Mouse (Mus musculus): ENCODE results near the gene Mctp2. TPM values are rescaled to one million over a fixed set of nuclear protein-coding genes. Genes with fewer than 3 reads are reported as not detected.
A peak's percentile ranks its signal among the peaks of the same experiment; 100 is the strongest.
"Not testable (repeated sequence)": the region's sequence is repeated elsewhere in the genome, so short reads cannot be mapped to it uniquely, and the experiment has no call there.

The Mctp2 gene
- total and polyA plus RNA-seq, 2 experiments from 2014 or later, result 0.35 to 1.1 TPM

DNA sequence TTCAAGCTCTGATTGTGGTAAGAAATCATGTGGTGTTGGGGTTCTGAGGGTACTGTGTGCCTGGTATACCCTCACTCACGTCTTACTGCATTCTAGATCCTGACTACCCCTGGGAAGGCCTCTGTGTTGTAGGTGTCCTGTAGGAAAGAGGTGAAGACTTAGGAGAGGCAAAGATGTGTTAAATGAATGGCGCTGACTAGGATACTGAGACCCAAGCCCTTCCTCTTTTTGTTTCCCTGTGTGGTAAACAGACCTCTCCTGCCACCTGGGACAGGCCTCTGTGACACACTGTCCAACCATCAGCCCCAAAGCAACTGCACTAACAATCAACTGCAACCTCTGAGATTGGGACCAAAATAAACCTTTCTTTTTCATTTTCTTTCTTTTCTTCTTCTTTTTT lies 28.0 kb downstream of the Mctp2 start:
- no peak overlapping the region for H3K4me2 ChIP-seq (ENCODE audit: low read depth, low read length)
- no peak overlapping the region for H3K27ac ChIP-seq
- DNase-seq (ENCODE audit: low spot score), result no peak
- TF ChIP-seq CTCF (IDR thresholded peaks at IDR 0.05; ENCODE audit: low read depth), result no peak
- no peaks in the 10 kb centered on the region for H3K9me3 ChIP-seq (ENCODE audit: low read length)
- ATAC-seq, result no peak
- H3K4me3 ChIP-seq (ENCODE audit: low read length), result no peak overlapping the region
- H3K4me1 ChIP-seq (ENCODE audit: insufficient read depth, low read length), result no peaks in the 10 kb centered on the region
- H3K36me3 ChIP-seq (ENCODE audit: insufficient read depth, low read length), result no peaks in the 10 kb centered on the region
- no peaks in the 10 kb centered on the region for H3K27me3 ChIP-seq (ENCODE audit: insufficient read depth, low read length)
- WGBS, result 76% methylated on average over 2 of the region's 2 CpGs
- no peak overlapping the region for H3K9ac ChIP-seq (replicated peaks; ENCODE audit: low read length)

DNA sequence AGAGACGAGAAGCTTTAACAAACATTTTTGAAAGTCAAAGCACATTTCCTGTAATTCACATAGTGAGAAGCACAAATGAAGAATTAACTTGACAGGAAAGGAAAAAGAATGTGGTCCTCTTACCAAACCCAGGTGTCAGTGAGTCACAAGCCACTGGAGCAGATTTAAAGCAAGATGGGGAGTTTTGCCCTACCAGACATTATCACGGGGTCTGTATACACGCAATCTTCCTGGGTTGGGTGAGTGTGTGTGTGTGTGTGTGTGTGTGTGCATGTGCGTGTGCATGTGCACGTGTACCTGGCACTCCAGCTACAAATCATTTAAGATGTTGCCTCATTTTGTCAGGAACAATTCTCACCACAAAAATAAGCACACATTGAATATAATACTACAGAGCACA lies 30.9 kb downstream of the Mctp2 start:
- Histone ChIP-seq H3K4me3 (ENCODE audit: low read length) (no peak overlapping the region), H3K27ac (no peak overlapping the region), H3K36me3 (ENCODE audit: insufficient read depth, low read length) (no peaks in the 10 kb centered on the region), H3K27me3 (ENCODE audit: insufficient read depth, low read length) (no peaks in the 10 kb centered on the region), H3K9me3 (ENCODE audit: low read length) (no peaks in the 10 kb centered on the region), H3K9ac (replicated peaks; ENCODE audit: low read length) (no peak overlapping the region), H3K4me1 (ENCODE audit: insufficient read depth, low read length) (no peaks in the 10 kb centered on the region), H3K4me2 (ENCODE audit: low read depth, low read length) (no peak overlapping the region)
- TF ChIP-seq CTCF (IDR thresholded peaks at IDR 0.05; ENCODE audit: low read depth), result no peak
- DNase-seq (ENCODE audit: low spot score) (no peak), ATAC-seq (no peak)
- WGBS, result 87% methylated on average over 5 of the region's 5 CpGs

DNA sequence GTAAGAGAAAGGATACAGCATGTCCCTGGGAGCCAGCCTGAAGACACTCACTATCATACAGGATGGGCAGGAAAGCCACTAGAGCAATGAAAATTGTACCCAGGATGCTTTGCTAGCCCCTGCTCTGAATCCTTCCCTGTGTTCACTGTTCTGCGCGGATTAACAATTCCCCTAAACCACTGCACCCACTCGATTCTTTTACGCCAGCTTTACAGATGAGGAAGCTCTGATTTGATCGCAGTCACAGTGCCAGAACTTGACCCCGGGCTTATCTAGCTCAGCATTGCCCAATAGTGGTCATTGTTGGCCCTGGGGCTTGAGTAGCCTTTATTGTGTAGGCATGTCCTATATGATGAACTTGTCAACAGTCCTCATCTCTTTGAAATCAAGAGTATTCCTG lies 34.9 kb downstream of the Mctp2 start:
- Histone ChIP-seq H3K4me1 (ENCODE audit: insufficient read depth, low read length) (no peaks in the 10 kb centered on the region), H3K4me2 (ENCODE audit: low read depth, low read length) (no peak overlapping the region), H3K36me3 (ENCODE audit: insufficient read depth, low read length) (no peaks in the 10 kb centered on the region), H3K27me3 (ENCODE audit: insufficient read depth, low read length) (no peaks in the 10 kb centered on the region), H3K4me3 (ENCODE audit: low read length) (no peak overlapping the region), H3K9ac (replicated peaks; ENCODE audit: low read length) (no peak overlapping the region), H3K9me3 (ENCODE audit: low read length) (no peaks in the 10 kb centered on the region), H3K27ac (no peak overlapping the region)
- 79% methylated on average over 6 of the region's 6 CpGs for WGBS
- ATAC-seq, result no peak
- DNase-seq (ENCODE audit: low spot score), result no peak
- TF ChIP-seq CTCF (IDR thresholded peaks at IDR 0.05; ENCODE audit: low read depth), result no peak

DNA sequence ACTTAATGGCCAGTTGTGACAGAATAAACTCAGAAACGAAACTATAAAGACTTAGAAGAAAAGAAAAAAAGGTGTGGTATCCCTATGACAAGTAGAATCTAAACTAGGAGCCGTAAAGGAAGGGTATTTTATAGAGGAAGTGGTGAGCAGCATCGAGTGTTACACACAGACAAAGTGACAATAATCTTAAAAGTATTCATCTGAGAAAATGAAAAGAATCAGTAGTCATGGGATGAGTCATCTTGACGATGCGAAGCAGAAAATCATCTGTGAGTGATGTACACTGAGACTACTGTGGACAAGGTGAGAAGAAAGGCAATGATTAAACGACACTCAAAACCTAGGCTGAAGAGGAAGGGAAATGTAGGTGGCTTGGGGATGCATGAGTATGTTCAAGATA lies 36.4 kb downstream of the Mctp2 start:
- Histone ChIP-seq H3K36me3 (ENCODE audit: insufficient read depth, low read length) (no peaks in the 10 kb centered on the region), H3K9me3 (ENCODE audit: low read length) (no peaks in the 10 kb centered on the region), H3K9ac (replicated peaks; ENCODE audit: low read length) (no peak overlapping the region), H3K4me2 (ENCODE audit: low read depth, low read length) (no peak overlapping the region), H3K4me3 (ENCODE audit: low read length) (no peak overlapping the region), H3K4me1 (ENCODE audit: insufficient read depth, low read length) (no peaks in the 10 kb centered on the region), H3K27ac (no peak overlapping the region), H3K27me3 (ENCODE audit: insufficient read depth, low read length) (no peaks in the 10 kb centered on the region)
- no peak for DNase-seq (ENCODE audit: low spot score)
- TF ChIP-seq CTCF (IDR thresholded peaks at IDR 0.05; ENCODE audit: low read depth), result no peak
- no peak for ATAC-seq
- WGBS, result 89% methylated on average over 6 of the region's 6 CpGs

DNA sequence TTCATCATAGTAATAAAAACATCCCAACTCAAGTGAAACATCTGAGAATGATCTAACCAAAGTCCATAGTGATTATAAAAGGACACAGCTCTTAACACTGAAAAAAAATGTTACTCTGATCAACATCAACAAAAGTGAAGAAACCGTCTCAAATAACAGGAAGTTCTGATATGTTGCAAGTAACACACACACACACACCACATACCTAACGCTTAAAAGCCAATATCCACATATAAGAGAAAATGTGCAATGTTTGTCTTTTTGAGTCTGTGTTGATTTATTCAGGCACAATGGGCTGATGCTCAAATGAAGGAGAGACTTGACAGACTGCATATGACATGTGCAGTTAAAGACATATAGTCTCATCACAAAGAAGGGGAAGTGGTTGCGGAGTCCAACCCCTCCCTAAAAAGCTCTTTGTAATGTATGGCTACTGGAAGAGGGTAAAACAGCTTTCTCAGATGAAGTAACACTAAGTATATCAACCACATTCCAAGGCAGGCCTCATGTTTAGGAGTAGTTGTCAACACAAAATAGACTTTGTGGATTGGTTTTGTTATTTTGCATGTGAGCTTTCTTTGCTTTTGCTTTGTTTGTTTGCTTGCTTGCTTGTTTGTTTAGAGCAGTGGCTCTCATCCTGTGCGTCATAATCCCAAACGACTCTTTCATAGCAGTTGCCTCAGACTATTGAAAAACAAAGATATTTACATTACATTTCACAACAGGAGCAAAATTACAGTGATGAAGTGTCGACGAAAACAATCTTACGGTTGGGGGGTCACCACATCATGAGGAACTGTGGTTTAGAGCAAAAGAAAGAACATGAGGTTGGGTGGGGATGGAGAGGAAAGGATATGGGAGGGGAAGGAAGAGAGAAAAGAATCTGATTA lies 45.4 kb downstream of the Mctp2 start:
- no peaks in the 10 kb centered on the region for H3K36me3 ChIP-seq (ENCODE audit: insufficient read depth, low read length)
- TF ChIP-seq CTCF (IDR thresholded peaks at IDR 0.05; ENCODE audit: low read depth), result no peak
- no peaks in the 10 kb centered on the region for H3K4me1 ChIP-seq (ENCODE audit: insufficient read depth, low read length)
- DNase-seq (ENCODE audit: low spot score), result no peak
- no peaks in the 10 kb centered on the region for H3K27me3 ChIP-seq (ENCODE audit: insufficient read depth, low read length)
- H3K4me3 ChIP-seq (ENCODE audit: low read length), result no peak overlapping the region
- no peaks in the 10 kb centered on the region for H3K9me3 ChIP-seq (ENCODE audit: low read length)
- H3K27ac ChIP-seq, result no peak overlapping the region
- H3K9ac ChIP-seq (replicated peaks; ENCODE audit: low read length), result no peak overlapping the region
- no peak overlapping the region for H3K4me2 ChIP-seq (ENCODE audit: low read depth, low read length)
- 85% methylated on average over 8 of the region's 8 CpGs for WGBS
- ATAC-seq, result no peak

DNA sequence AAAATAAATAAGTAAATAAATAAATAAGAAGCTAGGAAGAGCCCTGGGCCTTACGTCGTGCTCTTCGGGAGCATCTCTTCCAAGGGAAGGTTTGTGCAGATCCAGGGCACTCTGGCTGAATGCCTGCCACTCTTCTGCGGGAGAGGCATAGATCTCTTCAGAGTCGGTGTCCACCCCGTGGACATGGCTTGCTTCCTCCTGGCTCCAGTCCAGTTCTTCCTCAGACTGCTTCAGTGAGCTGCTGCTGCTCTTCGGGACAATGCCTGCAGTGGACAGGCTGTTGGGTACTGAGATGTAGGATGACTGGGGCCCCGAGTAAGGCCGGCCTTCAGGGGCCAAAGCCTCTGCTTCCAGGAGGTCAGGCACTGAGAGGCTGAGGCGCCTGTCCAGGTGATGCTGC lies 47.4 kb downstream of the Mctp2 start:
- H3K4me1 ChIP-seq (ENCODE audit: insufficient read depth, low read length), result no peaks in the 10 kb centered on the region
- H3K9ac ChIP-seq (replicated peaks; ENCODE audit: low read length), result no peak overlapping the region
- H3K9me3 ChIP-seq (ENCODE audit: low read length), result no peaks in the 10 kb centered on the region
- WGBS, result 63% methylated on average over 10 of the region's 10 CpGs
- no peak overlapping the region for H3K4me2 ChIP-seq (ENCODE audit: low read depth, low read length)
- TF ChIP-seq CTCF (IDR thresholded peaks at IDR 0.05; ENCODE audit: low read depth), result no peak
- H3K36me3 ChIP-seq (ENCODE audit: insufficient read depth, low read length), result no peaks in the 10 kb centered on the region
- no peaks in the 10 kb centered on the region for H3K27me3 ChIP-seq (ENCODE audit: insufficient read depth, low read length)
- no peak overlapping the region for H3K27ac ChIP-seq
- H3K4me3 ChIP-seq (ENCODE audit: low read length), result no peak overlapping the region
- DNase-seq (ENCODE audit: low spot score), result peak; percentile 55
- ATAC-seq, result no peak

DNA sequence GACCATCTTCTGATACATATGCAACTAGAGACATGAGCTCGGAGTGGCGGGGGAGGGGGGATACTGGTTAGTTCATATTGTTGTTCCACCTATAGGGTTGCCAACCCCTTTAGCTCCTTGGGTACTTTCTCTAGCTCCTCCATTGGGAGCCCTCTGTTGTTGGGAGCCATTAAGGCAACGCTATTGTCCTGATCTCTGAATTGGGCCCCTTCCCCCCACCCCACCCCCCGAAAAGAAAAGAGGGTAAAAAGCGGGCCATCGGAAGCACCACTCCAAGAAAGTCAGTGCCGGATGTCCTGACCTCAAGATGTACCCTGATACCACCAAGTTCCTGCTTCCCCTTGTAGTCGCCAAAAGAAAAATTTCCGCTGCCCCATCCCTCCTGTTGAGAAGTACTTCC lies 56.1 kb downstream of the Mctp2 start:
- not testable (repeated sequence) for H3K27ac ChIP-seq; ATAC-seq; H3K9me3 ChIP-seq (ENCODE audit: low read length); H3K4me3 ChIP-seq (ENCODE audit: low read length); H3K9ac ChIP-seq (replicated peaks; ENCODE audit: low read length); DNase-seq (ENCODE audit: low spot score); H3K36me3 ChIP-seq (ENCODE audit: insufficient read depth, low read length); H3K4me2 ChIP-seq (ENCODE audit: low read depth, low read length); H3K4me1 ChIP-seq (ENCODE audit: insufficient read depth, low read length); H3K27me3 ChIP-seq (ENCODE audit: insufficient read depth, low read length)
- 91% methylated on average over 7 of the region's 9 CpGs for WGBS
